Comparison of ENCODE assay signal across 7 mouse cellular contexts in genomic region chr11:117385331-117386103, GRCm38 (mm10).
DNase-seq lines count a peak whose midpoint lies in the region; ATAC-seq and TF ChIP-seq lines count a peak whose summit lies in the region.

No protein-coding gene starts in this region.

- 0 out of 2 replicates have a peak, but pooled peaks cover 8% of the 10 kb centered on the region for H3K4me1 ChIP-seq in heart, postnatal 0 days (ENCODE audit: control insufficient read depth, insufficient read depth)
- peaks cover 46% of the 10 kb centered on the region for H3K4me1 ChIP-seq in midbrain, embryonic 13.5 days (replicated peaks)
- H3K4me1 ChIP-seq in midbrain, embryonic 10.5 days, result peaks cover 41% of the 10 kb centered on the region
- H3K4me1 ChIP-seq in intestine, embryonic 15.5 days (replicated peaks), result peaks cover 18% of the 10 kb centered on the region
- H3K4me1 ChIP-seq in stomach, embryonic 16.5 days (ENCODE audit: control insufficient read depth, insufficient read depth, low read length), result peaks cover 11% of the 10 kb centered on the region

- DNase-seq in heart, postnatal 0 days (ENCODE audit: low spot score), result no peak
- DNase-seq in heart, postnatal 25 days (ENCODE audit: low spot score), result no peak
- no peak for DNase-seq in midbrain, embryonic 10.5 days (ENCODE audit: low spot score)

- no peaks in the 10 kb centered on the region for H3K36me3 ChIP-seq in heart, postnatal 0 days (replicated peaks; ENCODE audit: control insufficient read depth, insufficient read depth, low read length)
- no peaks in the 10 kb centered on the region for H3K36me3 ChIP-seq in midbrain, embryonic 13.5 days
- no peaks in the 10 kb centered on the region for H3K36me3 ChIP-seq in midbrain, embryonic 10.5 days
- H3K36me3 ChIP-seq in intestine, embryonic 15.5 days, result no peaks in the 10 kb centered on the region
- no peaks in the 10 kb centered on the region for H3K36me3 ChIP-seq in stomach, embryonic 16.5 days (ENCODE audit: control insufficient read depth, insufficient read depth, low read length)

- H3K9ac ChIP-seq in heart, postnatal 0 days (replicated peaks; ENCODE audit: low read depth, low read length), result no peak overlapping the region
- 0 out of 2 replicates have a peak overlapping the region, but pooled peaks have one; percentile 28 for H3K9ac ChIP-seq in midbrain, embryonic 13.5 days (replicated peaks)
- H3K9ac ChIP-seq in intestine, embryonic 15.5 days, result no peak overlapping the region
- H3K9ac ChIP-seq in stomach, embryonic 16.5 days (ENCODE audit: low read length), result no peak overlapping the region

- 0 out of 2 replicates have a peak, but pooled peaks cover 2% of the 10 kb centered on the region for H3K27me3 ChIP-seq in heart, postnatal 0 days (ENCODE audit: control insufficient read depth, insufficient read depth, low read length)
- H3K27me3 ChIP-seq in midbrain, embryonic 13.5 days, result peaks cover 24% of the 10 kb centered on the region
- peaks cover 68% of the 10 kb centered on the region for H3K27me3 ChIP-seq in midbrain, embryonic 10.5 days (ENCODE audit: low read depth, poor library complexity, severe bottlenecking)
- H3K27me3 ChIP-seq in intestine, embryonic 15.5 days (replicated peaks), result peaks cover 14% of the 10 kb centered on the region
- H3K27me3 ChIP-seq in stomach, embryonic 16.5 days (ENCODE audit: control insufficient read depth, insufficient read depth, low read length), result peaks cover 8% of the 10 kb centered on the region; the same call in 1 of the 2 replicates

- peak overlapping the region; percentile 41 for H3K4me2 ChIP-seq in heart, postnatal 0 days (ENCODE audit: low read depth, low read length)
- H3K4me2 ChIP-seq in midbrain, embryonic 13.5 days (replicated peaks), result no peak overlapping the region
- peak overlapping the region; percentile 32 for H3K4me2 ChIP-seq in intestine, embryonic 15.5 days (replicated peaks)
- H3K4me2 ChIP-seq in stomach, embryonic 16.5 days (ENCODE audit: low read depth, low read length), result peak overlapping the region; percentile 27; the same call in 1 of the 2 replicates

- TF ChIP-seq EP300 in heart, postnatal 0 days (IDR thresholded peaks at IDR 0.05; ENCODE audit: low read depth), result no peak

- TF ChIP-seq CTCF in heart, postnatal 0 days (IDR thresholded peaks at IDR 0.05; ENCODE audit: low read depth), result no peak

- 53% methylated on average over 15 of the region's 15 CpGs for WGBS in heart, postnatal 0 days
- WGBS in midbrain, embryonic 13.5 days, result 44% methylated on average over 15 of the region's 15 CpGs
- WGBS in midbrain, embryonic 10.5 days, result 62% methylated on average over 15 of the region's 15 CpGs
- 44% methylated on average over 15 of the region's 15 CpGs for WGBS in intestine, embryonic 15.5 days
- 49% methylated on average over 15 of the region's 15 CpGs for whole genome bisulfite sequencing in stomach, embryonic 16.5 days

- no peak overlapping the region for H3K4me3 ChIP-seq in heart, postnatal 0 days (ENCODE audit: low read depth, low read length)
- H3K4me3 ChIP-seq in midbrain, embryonic 13.5 days (replicated peaks), result no peak overlapping the region
- H3K4me3 ChIP-seq in midbrain, embryonic 10.5 days, result no peak overlapping the region
- no peak overlapping the region for H3K4me3 ChIP-seq in intestine, embryonic 15.5 days (replicated peaks)
- no peak overlapping the region for H3K4me3 ChIP-seq in stomach, embryonic 16.5 days (replicated peaks; ENCODE audit: low read length)

- no peak overlapping the region for H3K27ac ChIP-seq in heart, postnatal 0 days (ENCODE audit: low read depth)
- peak overlapping the region; percentile 51 for H3K27ac ChIP-seq in midbrain, embryonic 13.5 days
- H3K27ac ChIP-seq in midbrain, embryonic 10.5 days (replicated peaks), result no peak overlapping the region
- H3K27ac ChIP-seq in intestine, embryonic 15.5 days, result no peak overlapping the region
- H3K27ac ChIP-seq in stomach, embryonic 16.5 days (ENCODE audit: low read length), result no peak overlapping the region

- no peaks in the 10 kb centered on the region for H3K9me3 ChIP-seq in heart, postnatal 0 days (replicated peaks; ENCODE audit: control insufficient read depth, low read length)
- no peaks in the 10 kb centered on the region for H3K9me3 ChIP-seq in midbrain, embryonic 13.5 days
- no peaks in the 10 kb centered on the region for H3K9me3 ChIP-seq in midbrain, embryonic 10.5 days (replicated peaks)
- no peaks in the 10 kb centered on the region for H3K9me3 ChIP-seq in intestine, embryonic 15.5 days
- no peaks in the 10 kb centered on the region for H3K9me3 ChIP-seq in stomach, embryonic 16.5 days (replicated peaks; ENCODE audit: control insufficient read depth, low read length)

- intact Hi-C loops in heart, postnatal 25 days (cut with DNase I), result loop anchor here (2.0 to 5.0 kb wide), 3 partner anchors 37 to 439 kb away; partner anchors contain the start of gene Afmid

- no peak for ATAC-seq in heart, postnatal 0 days (ENCODE audit: insufficient read depth, low read depth)
- no peak for ATAC-seq in midbrain, embryonic 13.5 days
- ATAC-seq in intestine, embryonic 15.5 days, result no peak
- ATAC-seq in stomach, embryonic 16.5 days (ENCODE audit: insufficient read depth, low FRiP score), result no peak
- ATAC-seq in granulocyte monocyte progenitor cell, adult 5-6 weeks (replicated peaks; ENCODE audit: poor library complexity, severe bottlenecking), result no peak
